Mouse (Mus musculus) megakaryocyte, adult 5-6 weeks (primary cell): ENCODE measurements around the gene Elof1. TPM values are rescaled to one million over a fixed set of nuclear protein-coding genes. Genes with fewer than 3 reads are reported as not detected.

Experiments
- ATAC-seq: 2 replicates; pipeline ENCODE4 v1.8.0; 2016; ENCODE audit warnings: mild to moderate bottlenecking, inconsistent platforms; ENCODE audit not compliant: poor library complexity, severe bottlenecking
- total RNA-seq, 2 experiments: library from RNA; stranded (forward) in 1 of 2; stranded (reverse) in 1 of 2; fragments of 153-499, 151-499 nt in 1 of 2; fragments of 221-1000, 200-1000 nt in 1 of 2; gene quantifications; 2 replicates each; pipeline versions ENCODE4 v1.2.3 to v1.2.4; 2015 to 2017

Gene Elof1
- total RNA-seq, 2 experiments from 2014 or later = 42.0 to 85.2 TPM

- ATAC-seq = no peak
These were observed 20.0 kb upstream of the Elof1 start for GRCm38 (mm10) chr9:22136765-22137547.

- ATAC-seq = no peak
These were observed 18.8 kb upstream of the Elof1 start, which contains the start of gene Acp5 for GRCm38 (mm10) chr9:22135644-22136390. TSS of gene Acp5 (minus strand) at chr9:22135711.

- ATAC-seq = no peak
These were observed 18.1 kb upstream of the Elof1 start for GRCm38 (mm10) chr9:22134988-22135643.

GRCm38 (mm10) chr9:22134246-22134890, 17.4 kb upstream of the Elof1 start:
- no peak for ATAC-seq

- ATAC-seq = no peak
These were observed 15.2 kb upstream of the Elof1 start for GRCm38 (mm10) chr9:22132220-22132619.

GRCm38 (mm10) chr9:22131226-22131981, 14.4 kb upstream of the Elof1 start:
- peak; percentile 74 for ATAC-seq

- peak; percentile 73 for ATAC-seq
These were observed 8.5 kb upstream of the Elof1 start for GRCm38 (mm10) chr9:22125246-22126027.

- ATAC-seq = no peak
These were observed 7.2 kb upstream of the Elof1 start for GRCm38 (mm10) chr9:22124169-22124568.

- peak; percentile 5; the same call in 1 of the 2 replicates for ATAC-seq
These were observed 6.2 kb upstream of the Elof1 start for GRCm38 (mm10) chr9:22123069-22123609.

- peak; percentile 41 for ATAC-seq
These were observed 5.0 kb upstream of the Elof1 start for GRCm38 (mm10) chr9:22122005-22122404.

- ATAC-seq = no peak
These were observed 4.6 kb upstream of the Elof1 start for GRCm38 (mm10) chr9:22121545-22121944.

GRCm38 (mm10) chr9:22119543-22119942, 2.6 kb upstream of the Elof1 start:
- ATAC-seq = peak; percentile 42

GRCm38 (mm10) chr9:22117754-22118456, 933 bp upstream of the Elof1 start:
- ATAC-seq = peak; percentile 47

GRCm38 (mm10) chr9:22116086-22116485, 886 bp downstream of the Elof1 start:
- ATAC-seq = no peak

- no peak for ATAC-seq
These were observed 1.3 kb downstream of the Elof1 start for GRCm38 (mm10) chr9:22115635-22116034.

- ATAC-seq = no peak
These were observed 8.8 kb downstream of the Elof1 start for GRCm38 (mm10) chr9:22108194-22108593.

- ATAC-seq = no peak
These were observed 17.1 kb downstream of the Elof1 start for GRCm38 (mm10) chr9:22099922-22100321.

GRCm38 (mm10) chr9:22098993-22099696, 17.8 kb downstream of the Elof1 start, which contains the start of gene Cnn1:
TSS of gene Cnn1 (plus strand) at chr9:22099216.
- ATAC-seq = no peak
